Mouse (Mus musculus) heart, adult 2 months (tissue): ENCODE measurements around the gene 1110008P14Rik.

Experiments used
- CTCF ChIP-seq: fragments of 200-600 bp; IDR thresholded peaks from 2 replicates; pipeline ENCODE4 v1.8.1; 2022; ENCODE audit warnings: antibody characterized with exemption, mild to moderate bottlenecking, moderate library complexity
- EP300 ChIP-seq: fragments of 200-500 bp; IDR thresholded peaks from 2 replicates; pipeline ENCODE4 v1.6.1; 2011; ENCODE audit warnings: low read depth, low read length, control low read depth; ENCODE audit not compliant: insufficient read depth
- POLR2A ChIP-seq: fragments of 200-500 bp; IDR thresholded peaks from 2 replicates; pipeline ENCODE4 v1.6.1; 2011; ENCODE audit warnings: mild to moderate bottlenecking, low read depth, low read length, control low read depth; ENCODE audit not compliant: insufficient read depth

- TF ChIP-seq POLR2A: no peak
- TF ChIP-seq CTCF: no peak
- TF ChIP-seq EP300: no peak
Measured at GRCm38 (mm10) chr2:32375317-32375940, 6.3 kb downstream of the 1110008P14Rik start.
